Mouse (Mus musculus): ENCODE results near the gene Gm6358.
"Not testable (repeated sequence)": the region's sequence is repeated elsewhere in the genome, so short reads cannot be mapped to it uniquely, and the experiment has no call there.

Gene Gm6358

DNA sequence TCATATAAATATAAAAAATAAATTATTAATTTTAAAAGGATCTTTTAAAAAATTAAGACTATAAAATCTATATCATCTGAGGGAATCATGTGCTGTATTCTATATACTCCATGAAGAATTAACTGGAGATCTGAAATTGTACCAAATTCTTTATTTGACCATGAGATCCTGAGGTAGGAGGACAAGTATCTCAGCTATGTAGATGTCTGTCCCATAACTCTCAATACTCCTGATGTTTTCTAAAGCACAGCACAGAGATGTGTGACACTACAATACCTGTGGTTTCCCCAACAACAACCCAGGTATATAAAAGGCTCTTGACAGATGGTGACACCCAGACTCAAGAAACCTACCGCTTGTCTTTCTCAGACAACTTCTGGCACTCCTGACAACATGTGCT, at the start of gene Gm6358:
TSS of gene Gm6358 (plus strand) at position 301 of the 400 bp plus-strand sequence.
- DNase-seq (ENCODE audit: low read depth, low spot score), result no peak

DNA sequence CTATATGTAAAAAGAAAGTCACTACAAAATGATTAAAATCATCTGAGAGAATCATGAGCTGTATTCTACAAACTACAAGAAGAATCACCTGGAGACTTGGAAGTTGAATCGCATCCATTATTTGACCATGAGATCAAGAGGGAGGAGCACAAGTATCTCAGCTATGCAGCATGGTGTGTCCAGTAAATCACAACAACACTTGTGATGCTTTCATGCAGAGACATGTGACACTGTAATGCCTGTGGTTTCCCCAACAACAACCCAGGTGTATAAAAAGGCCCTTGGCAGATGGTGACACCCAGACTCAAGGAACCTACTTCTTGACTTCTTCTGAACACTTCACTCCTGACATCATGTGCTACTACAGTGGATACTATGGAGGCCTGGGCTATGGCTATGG, 10.1 kb downstream of the Gm6358 start, which contains the start of gene Gm10061:
TSS of gene Gm10061 (plus strand) at position 301 of the 400 bp plus-strand sequence.
- no peak for DNase-seq (ENCODE audit: low read depth, low spot score)

DNA sequence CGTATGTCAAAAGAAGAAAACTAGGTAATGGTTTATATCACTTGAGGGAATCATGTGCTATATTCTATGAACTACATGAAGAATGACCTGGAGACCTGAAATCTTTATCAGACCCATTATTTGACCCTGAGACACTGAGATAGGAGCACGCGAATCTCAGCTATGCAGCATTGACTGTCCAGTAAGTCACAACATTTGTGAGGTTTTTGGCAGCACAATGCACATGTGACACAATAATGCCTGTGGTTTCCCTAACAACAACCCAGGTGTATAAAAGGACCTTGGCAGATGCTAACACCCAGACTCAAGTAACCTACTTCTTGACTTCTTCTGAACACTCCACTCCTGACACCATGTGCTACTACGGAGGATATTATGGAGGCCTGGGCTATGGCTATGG, 17.0 kb downstream of the Gm6358 start, which contains the start of gene Gm9789:
TSS of gene Gm9789 (plus strand) at position 301 of the 400 bp plus-strand sequence.
- no peak for DNase-seq (ENCODE audit: low read depth, low spot score)

- DNase-seq (ENCODE audit: low read depth, low spot score), result not testable (repeated sequence)
These were observed 28.5 kb downstream of the Gm6358 start, which contains the start of gene Gm7735 for GRCm38 (mm10) chr16:89169190-89169589. Gene Gm7735 (plus strand): TSS chr16:89169490.

GRCm38 (mm10) chr16:89174435-89174834, 33.8 kb downstream of the Gm6358 start, which contains the start of gene 1110057P08Rik:
Gene 1110057P08Rik (plus strand): TSS chr16:89174735.
- DNase-seq (ENCODE audit: low read depth, low spot score), result no peak

GRCm38 (mm10) chr16:89188621-89189020, 48.0 kb downstream of the Gm6358 start:
- no peak for DNase-seq (ENCODE audit: low read depth, low spot score)

Measured in retina, adult 2 months (tissue).